Mouse (Mus musculus) limb, embryonic 15.5 days (tissue): ENCODE data around the gene Usp31. TPM values are rescaled to one million over a fixed set of nuclear protein-coding genes. Genes with fewer than 3 reads are reported as not detected.

ENCODE experiments used
- ATAC-seq: fragments of 200-750 bp; cut with Nextera tagmentation; 2 replicates; pipeline ENCODE4 v1.8.0; 2017; ENCODE audit warnings: low read depth, moderate TSS enrichment; ENCODE audit not compliant: insufficient number of reproducible peaks, low FRiP score, low TSS enrichment
- H3K27ac ChIP-seq: fragments of 300-500 bp; sonication (generic); 2 replicates; pipeline ENCODE4 v1.5.1; 2015; ENCODE audit warnings: moderate library complexity, mild to moderate bottlenecking, inconsistent platforms
- H3K27me3 ChIP-seq: fragments of 300-500 bp; sonication (generic); 2 replicates; pipeline ENCODE4 v1.6.1; 2015; ENCODE audit warnings: inconsistent platforms
- H3K36me3 ChIP-seq: fragments of 300-500 bp; sonication (generic); 2 replicates; pipeline ENCODE4 v1.6.1; 2015; ENCODE audit warnings: inconsistent platforms
- H3K4me1 ChIP-seq: fragments of 300-500 bp; sonication (generic); 2 replicates; pipeline ENCODE4 v1.6.1; 2015; ENCODE audit warnings: inconsistent platforms
- H3K4me2 ChIP-seq: fragments of 300-500 bp; sonication (generic); 2 replicates; pipeline ENCODE4 v1.6.1; 2015; ENCODE audit warnings: mild to moderate bottlenecking, inconsistent platforms
- H3K4me3 ChIP-seq: fragments of 300-500 bp; sonication (generic); 2 replicates; pipeline ENCODE4 v1.5.1; 2015; ENCODE audit warnings: mild to moderate bottlenecking, inconsistent platforms
- H3K9ac ChIP-seq: fragments of 300-500 bp; sonication (generic); 2 replicates; pipeline ENCODE4 v1.6.1; 2015; ENCODE audit warnings: inconsistent platforms
- H3K9me3 ChIP-seq: fragments of 300-500 bp; sonication (generic); 2 replicates; pipeline ENCODE4 v1.6.1; 2016; ENCODE audit warnings: inconsistent platforms
- WGBS: fragments of 180-500 bp; shearing (Covaris S2); methylation state at CpG from one replicate; pipeline ENCODE4 v1.1.7; 2015; 5-methylcytosine and 5-hydroxymethylcytosine counted together
- polyA plus RNA-seq: library from polyadenylated mRNA; unstranded; fragments of >200 nt; fragmentation: Nextera tagmentation; extraction: Ambion mirVana; gene quantifications from 2 replicates; pipeline ENCODE4 v1.2.1, GENCODE M21; 2015

The Usp31 gene
- polyA plus RNA-seq, 1 experiment from 2014 or later, result 2.4 TPM

DNA sequence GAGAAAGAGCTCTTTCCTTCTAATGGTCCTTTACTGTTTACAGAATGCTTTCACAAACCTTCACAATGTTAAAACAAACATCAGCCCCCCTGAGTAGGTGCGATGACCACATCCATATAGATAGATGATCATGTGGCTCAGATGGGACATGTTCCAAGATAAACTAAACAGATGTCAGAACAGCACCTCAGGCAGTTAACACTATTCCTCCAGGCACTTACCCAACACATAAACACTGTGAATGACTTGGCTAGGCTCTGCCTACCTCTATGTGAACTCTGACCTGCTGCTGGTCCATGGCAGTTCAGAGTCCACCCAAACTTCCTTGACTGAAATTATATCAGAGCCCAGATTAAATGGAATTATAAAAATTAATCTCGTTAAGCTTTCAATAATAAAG is 54.4 kb downstream of the Usp31 start:
- 85% methylated on average over 2 of the region's 2 CpGs for WGBS

DNA sequence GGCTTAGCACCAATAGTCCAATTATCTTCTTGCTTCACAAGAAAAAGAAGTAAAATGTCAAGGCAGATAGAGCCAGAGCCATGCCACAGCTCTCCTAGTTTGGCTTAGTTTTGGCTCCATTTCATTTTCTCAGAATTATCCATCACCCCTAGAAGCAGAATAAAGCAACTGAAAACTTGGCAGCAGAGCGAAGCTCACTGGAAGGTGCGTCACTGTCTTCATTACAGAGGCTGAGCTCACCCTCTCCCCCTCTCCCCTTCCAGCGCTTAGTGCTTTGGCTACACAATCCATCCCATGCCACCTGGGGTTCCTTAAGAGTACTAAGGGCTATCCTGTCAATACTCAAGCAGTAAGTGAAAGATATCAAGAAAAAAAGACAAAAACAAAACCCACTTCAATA is 56.3 kb downstream of the Usp31 start:
- no peak overlapping the region for H3K9ac ChIP-seq
- H3K27me3 ChIP-seq, result no peaks in the 10 kb centered on the region
- no peak overlapping the region for H3K4me3 ChIP-seq
- no peaks in the 10 kb centered on the region for H3K4me1 ChIP-seq
- H3K27ac ChIP-seq, result no peak overlapping the region
- no peak overlapping the region for H3K4me2 ChIP-seq
- no peak for ATAC-seq
- peaks cover 54% of the 10 kb centered on the region for H3K36me3 ChIP-seq
- no peaks in the 10 kb centered on the region for H3K9me3 ChIP-seq
- WGBS, result 92% methylated on average over 3 of the region's 3 CpGs

More for the DNA sequence above, 54.4 kb downstream of the Usp31 start:
- Histone ChIP-seq H3K4me1 (no peaks in the 10 kb centered on the region), H3K4me3 (no peak overlapping the region), H3K9me3 (no peaks in the 10 kb centered on the region), H3K9ac (no peak overlapping the region), H3K36me3 (peaks cover 62% of the 10 kb centered on the region), H3K27me3 (no peaks in the 10 kb centered on the region), H3K27ac (no peak overlapping the region), H3K4me2 (no peak overlapping the region)
- ATAC-seq, result no peak

DNA sequence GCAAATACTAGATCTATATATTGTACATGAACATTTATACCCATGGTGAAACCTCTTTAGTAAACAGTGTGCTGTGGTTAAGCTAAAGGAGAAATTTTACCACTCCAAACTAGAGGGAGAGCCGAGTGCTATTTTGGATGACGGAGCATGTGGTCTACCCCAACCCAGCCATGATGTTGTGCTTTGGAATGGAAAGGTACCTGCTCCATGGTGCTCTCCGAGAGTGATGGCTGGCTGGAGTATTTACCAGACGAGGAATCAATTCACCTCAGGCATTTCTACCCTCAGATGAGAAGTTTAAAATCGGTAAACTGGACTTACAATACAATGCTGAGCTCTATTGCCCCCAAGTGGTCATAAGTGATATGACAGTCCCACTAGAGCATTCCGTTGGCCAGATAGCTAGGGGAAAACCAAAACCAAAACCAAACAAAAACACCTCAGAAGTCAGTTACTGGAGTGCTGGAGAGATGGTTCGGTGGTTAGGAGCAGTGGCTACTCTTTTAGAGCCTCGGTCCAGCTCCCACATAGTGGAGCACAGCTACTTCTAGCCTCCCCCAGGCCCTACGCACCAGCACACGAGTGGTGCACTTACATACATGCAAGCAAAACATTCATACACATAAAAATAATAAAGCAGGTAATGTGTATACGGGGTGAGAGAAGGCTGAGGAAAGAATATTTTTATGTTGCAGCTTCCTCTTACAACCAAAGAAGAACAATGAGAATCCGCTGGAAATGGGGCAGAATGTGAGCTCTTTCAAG is 65.9 kb downstream of the Usp31 start:
- no peak for ATAC-seq
- peaks cover 12% of the 10 kb centered on the region; the same call in 1 of the 2 replicates for H3K36me3 ChIP-seq
- WGBS, result 54% methylated on average over 12 of the region's 12 CpGs
- H3K27me3 ChIP-seq, result no peaks in the 10 kb centered on the region
- H3K4me3 ChIP-seq, result no peak overlapping the region
- no peak overlapping the region for H3K4me2 ChIP-seq
- no peaks in the 10 kb centered on the region for H3K9me3 ChIP-seq
- H3K27ac ChIP-seq, result no peak overlapping the region
- H3K4me1 ChIP-seq, result no peaks in the 10 kb centered on the region
- H3K9ac ChIP-seq, result no peak overlapping the region

DNA sequence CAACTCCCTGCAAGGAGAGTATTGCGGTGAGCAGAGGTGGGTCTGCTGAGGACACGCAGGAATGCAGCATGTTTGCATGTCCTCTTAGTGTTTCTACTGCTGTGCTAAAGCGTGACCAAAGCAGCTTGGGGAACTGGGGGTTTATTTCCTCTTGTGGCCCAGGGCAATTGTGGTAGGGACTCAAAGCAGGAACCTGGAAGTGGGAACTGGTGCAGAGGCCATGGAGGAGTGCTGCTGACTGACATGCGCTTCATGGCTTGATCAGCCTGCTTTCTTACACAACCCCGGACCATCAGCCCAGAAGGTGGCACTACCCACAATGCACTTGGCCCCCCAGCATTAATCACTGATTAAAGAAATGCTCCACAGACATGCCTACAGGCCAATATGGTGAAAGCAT is 70.3 kb downstream of the Usp31 start:
- no peak for ATAC-seq
- no peak overlapping the region for H3K9ac ChIP-seq
- H3K36me3 ChIP-seq, result no peaks in the 10 kb centered on the region
- no peak overlapping the region for H3K4me3 ChIP-seq
- no peaks in the 10 kb centered on the region for H3K9me3 ChIP-seq
- H3K4me2 ChIP-seq, result no peak overlapping the region
- no peaks in the 10 kb centered on the region for H3K4me1 ChIP-seq
- WGBS, result 71% methylated on average over 5 of the region's 5 CpGs
- no peaks in the 10 kb centered on the region for H3K27me3 ChIP-seq
- H3K27ac ChIP-seq, result no peak overlapping the region

DNA sequence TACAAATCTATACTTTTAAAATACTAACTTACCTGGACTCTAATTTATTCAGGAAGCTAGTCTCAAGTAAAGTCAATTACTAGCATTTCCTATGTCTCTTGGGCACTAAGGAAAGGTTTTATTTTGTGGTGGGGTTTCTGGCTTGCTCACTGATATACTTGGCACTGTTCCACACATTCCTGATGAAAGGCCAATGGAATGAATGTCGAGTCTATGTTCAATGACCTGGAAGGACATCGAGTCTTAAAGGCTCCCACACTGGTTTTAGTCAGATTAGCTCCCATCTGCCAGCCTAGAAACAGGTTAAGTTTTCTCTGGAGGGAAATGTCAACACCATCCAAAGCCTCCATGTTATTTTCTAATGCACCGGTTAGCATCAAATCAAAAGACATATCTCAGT is 72.8 kb downstream of the Usp31 start:
- WGBS, result 50% methylated on average over 3 of the region's 3 CpGs
- ATAC-seq, result no peak
- H3K4me3 ChIP-seq, result no peak overlapping the region
- H3K4me2 ChIP-seq, result no peak overlapping the region
- H3K27ac ChIP-seq, result no peak overlapping the region
- H3K9me3 ChIP-seq, result no peaks in the 10 kb centered on the region
- no peaks in the 10 kb centered on the region for H3K36me3 ChIP-seq
- H3K27me3 ChIP-seq, result no peaks in the 10 kb centered on the region
- H3K4me1 ChIP-seq, result no peaks in the 10 kb centered on the region
- no peak overlapping the region for H3K9ac ChIP-seq

DNA sequence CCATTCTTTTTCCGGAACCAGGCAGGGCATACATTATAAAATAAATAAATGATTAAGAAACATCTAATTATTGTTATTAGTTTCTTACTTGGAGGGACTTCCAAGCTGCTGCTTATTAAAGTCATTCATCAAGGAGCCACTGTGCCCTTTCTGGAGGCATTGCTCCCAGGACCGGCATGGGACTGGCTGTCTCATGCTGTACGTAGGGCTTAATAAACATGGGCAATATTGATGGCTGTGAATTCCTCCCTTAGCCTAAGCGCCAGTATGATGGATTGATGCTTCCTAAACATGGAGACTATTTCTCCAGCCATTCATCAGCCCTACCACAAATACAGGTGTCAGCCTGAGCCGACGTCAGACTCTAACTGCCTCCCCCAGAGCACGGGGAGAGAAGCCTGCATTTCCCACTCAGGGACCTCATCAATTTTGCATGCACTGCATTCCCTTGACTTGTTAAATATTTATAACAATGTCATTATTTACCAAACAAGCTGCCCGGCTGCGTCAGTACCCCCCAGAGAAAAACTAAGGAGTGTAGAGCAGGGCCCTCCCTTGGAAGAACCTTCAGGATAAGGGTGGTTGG is 84.1 kb downstream of the Usp31 start:
- no peak for ATAC-seq
- Histone ChIP-seq H3K4me3 (no peak overlapping the region), H3K27ac (no peak overlapping the region), H3K36me3 (no peaks in the 10 kb centered on the region), H3K4me2 (no peak overlapping the region), H3K4me1 (no peaks in the 10 kb centered on the region), H3K9me3 (no peaks in the 10 kb centered on the region), H3K27me3 (no peaks in the 10 kb centered on the region), H3K9ac (no peak overlapping the region)
- WGBS, result 56% methylated on average over 9 of the region's 9 CpGs

DNA sequence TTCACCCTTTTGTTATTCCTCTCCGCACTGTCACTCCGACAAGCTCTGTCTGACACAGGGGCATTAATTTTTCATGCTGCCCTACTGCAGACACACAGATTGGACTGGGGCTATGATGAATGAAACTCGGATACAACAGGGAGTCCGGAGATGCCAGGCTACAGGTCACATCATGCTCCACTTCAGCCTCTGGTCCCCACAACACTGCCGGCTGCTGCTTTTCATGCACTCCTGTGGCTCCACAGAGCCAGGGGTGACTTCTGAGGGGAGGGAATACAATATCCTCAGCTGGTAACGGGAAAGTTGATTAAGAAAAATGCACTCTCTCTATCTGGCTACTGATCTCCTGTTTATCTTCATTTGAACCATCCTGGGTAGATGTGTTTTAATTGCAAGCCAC is 84.6 kb downstream of the Usp31 start:
- no peak overlapping the region for H3K9ac ChIP-seq
- WGBS, result 68% methylated on average over 6 of the region's 6 CpGs
- ATAC-seq, result no peak

DNA sequence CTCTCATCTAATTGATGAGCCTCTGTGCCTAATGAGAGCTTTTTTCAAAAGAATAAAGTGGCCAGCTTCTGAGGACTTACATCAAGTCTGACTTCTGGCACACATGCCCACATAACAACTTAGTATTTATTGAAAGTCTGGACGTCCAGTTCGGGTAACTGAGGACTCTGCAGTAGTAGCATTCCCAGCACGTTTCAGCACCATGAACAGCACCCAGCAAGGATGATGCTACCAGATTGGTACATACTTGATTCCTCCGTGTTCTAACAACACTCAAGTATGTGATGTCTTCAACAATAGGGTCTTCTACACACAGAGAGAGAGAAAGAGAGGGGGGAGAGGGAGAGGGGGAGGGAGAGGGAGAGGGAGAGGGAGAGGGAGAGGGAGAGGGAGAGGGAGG is 105.4 kb downstream of the Usp31 start:
- Histone ChIP-seq H3K9me3 (no peaks in the 10 kb centered on the region), H3K36me3 (no peaks in the 10 kb centered on the region), H3K27ac (no peak overlapping the region), H3K9ac (no peak overlapping the region), H3K4me1 (no peaks in the 10 kb centered on the region), H3K4me2 (no peak overlapping the region), H3K4me3 (no peak overlapping the region), H3K27me3 (no peaks in the 10 kb centered on the region)
- ATAC-seq, result no peak
- WGBS, result 27% methylated on average over 4 of the region's 4 CpGs

More for the DNA sequence above, 84.6 kb downstream of the Usp31 start:
- H3K27me3 ChIP-seq, result no peaks in the 10 kb centered on the region
- H3K4me2 ChIP-seq, result no peak overlapping the region
- no peak overlapping the region for H3K27ac ChIP-seq
- no peak overlapping the region for H3K4me3 ChIP-seq
- no peaks in the 10 kb centered on the region for H3K36me3 ChIP-seq
- no peaks in the 10 kb centered on the region for H3K9me3 ChIP-seq
- no peaks in the 10 kb centered on the region for H3K4me1 ChIP-seq

DNA sequence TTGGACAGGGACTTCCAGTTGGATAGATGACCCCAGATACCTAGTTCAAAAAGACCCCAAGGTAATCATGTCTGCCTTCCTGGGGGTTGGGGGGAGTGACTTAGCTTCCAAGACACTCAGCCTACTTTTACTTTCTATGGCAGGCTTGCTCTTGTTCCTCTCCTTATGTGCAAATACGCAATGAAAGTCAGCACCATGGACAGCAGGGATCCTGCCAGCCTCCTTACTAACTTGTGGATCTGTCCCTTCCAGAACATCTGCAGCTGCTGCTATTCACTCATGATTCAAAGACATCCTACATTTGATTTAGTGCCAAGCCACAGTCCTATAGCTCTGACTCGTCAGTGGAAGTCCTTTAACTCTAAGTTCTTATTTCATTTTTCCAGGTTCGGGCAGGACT is 110.7 kb downstream of the Usp31 start:
- H3K27me3 ChIP-seq, result no peaks in the 10 kb centered on the region
- whole genome bisulfite sequencing, result 47% methylated on average over 3 of the region's 3 CpGs
- H3K27ac ChIP-seq, result no peak overlapping the region
- no peaks in the 10 kb centered on the region for H3K36me3 ChIP-seq
- no peaks in the 10 kb centered on the region for H3K4me1 ChIP-seq
- H3K9me3 ChIP-seq, result no peaks in the 10 kb centered on the region
- no peak overlapping the region for H3K9ac ChIP-seq
- ATAC-seq, result no peak
- no peak overlapping the region for H3K4me2 ChIP-seq
- no peak overlapping the region for H3K4me3 ChIP-seq

DNA sequence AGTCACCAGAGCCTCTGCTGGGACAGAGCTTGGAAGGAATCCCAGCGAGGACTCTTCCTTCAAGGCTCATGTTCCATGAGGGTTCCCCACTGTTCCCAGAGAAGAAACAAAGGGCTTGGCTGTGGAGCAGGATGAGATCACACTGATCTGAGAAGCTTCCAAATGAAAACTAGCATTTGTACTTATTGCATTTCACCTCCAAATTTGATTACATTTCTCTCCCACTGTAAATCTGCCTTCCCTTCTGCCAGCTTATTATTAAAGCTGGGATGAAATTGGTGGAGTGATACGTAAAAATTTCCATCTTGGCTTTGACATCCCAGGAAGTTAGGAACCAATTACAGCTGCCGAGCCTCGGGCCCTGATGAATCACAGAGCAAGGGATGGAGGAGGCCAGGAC is 111.6 kb downstream of the Usp31 start:
- H3K27ac ChIP-seq, result no peak overlapping the region
- H3K9me3 ChIP-seq, result no peaks in the 10 kb centered on the region
- H3K4me3 ChIP-seq, result no peak overlapping the region
- no peak overlapping the region for H3K4me2 ChIP-seq
- no peak overlapping the region for H3K9ac ChIP-seq
- no peak for ATAC-seq
- no peaks in the 10 kb centered on the region for H3K27me3 ChIP-seq
- no peaks in the 10 kb centered on the region for H3K4me1 ChIP-seq
- WGBS, result 68% methylated on average over 4 of the region's 4 CpGs
- H3K36me3 ChIP-seq, result no peaks in the 10 kb centered on the region

DNA sequence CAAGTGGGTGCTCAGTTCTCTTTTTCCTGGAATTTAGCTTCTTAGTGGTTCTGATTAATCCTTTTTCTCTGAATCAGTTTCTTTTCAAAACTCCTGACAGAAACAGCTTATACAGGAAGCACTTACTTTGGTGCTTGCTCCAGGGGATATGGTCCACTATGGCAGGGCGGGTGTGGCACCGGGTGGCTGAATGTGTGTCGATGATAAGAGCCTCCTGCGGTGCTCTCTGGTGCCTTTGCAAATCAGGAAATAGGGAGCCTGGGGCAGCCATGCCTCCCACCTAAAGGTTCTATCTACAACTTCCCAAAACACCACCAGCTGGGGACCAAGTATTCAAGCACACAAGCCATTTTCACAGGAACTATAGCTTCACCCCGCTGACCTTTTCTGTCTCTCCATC is 112.0 kb downstream of the Usp31 start:
- no peak for ATAC-seq
- Histone ChIP-seq H3K27me3 (no peaks in the 10 kb centered on the region), H3K9ac (no peak overlapping the region), H3K4me1 (no peaks in the 10 kb centered on the region), H3K4me2 (no peak overlapping the region), H3K9me3 (no peaks in the 10 kb centered on the region), H3K4me3 (no peak overlapping the region), H3K36me3 (no peaks in the 10 kb centered on the region), H3K27ac (no peak overlapping the region)
- 80% methylated on average over 5 of the region's 5 CpGs for WGBS

DNA sequence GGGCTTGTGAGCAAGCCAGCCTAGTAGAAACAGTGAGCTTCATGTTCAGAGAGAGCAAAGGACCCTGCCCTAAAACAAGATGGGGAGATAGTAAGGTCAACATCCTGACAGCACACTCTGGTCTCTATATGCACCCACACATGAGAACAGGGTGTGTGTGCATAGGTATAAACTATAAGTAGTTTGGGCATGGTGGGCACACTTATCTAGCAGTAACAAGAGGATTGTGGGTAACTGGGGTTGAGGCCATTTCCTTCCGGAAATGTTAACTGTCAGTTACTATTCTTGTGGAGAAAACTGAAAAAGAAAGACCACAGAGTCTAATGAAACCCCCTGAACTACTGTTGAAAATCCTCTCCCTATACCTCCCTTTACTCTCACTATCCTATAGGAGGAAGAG is 112.4 kb downstream of the Usp31 start:
- 81% methylated on average over 1 of the region's 1 CpGs for WGBS
- Histone ChIP-seq H3K36me3 (no peaks in the 10 kb centered on the region), H3K4me1 (no peaks in the 10 kb centered on the region), H3K4me2 (no peak overlapping the region), H3K9ac (no peak overlapping the region), H3K9me3 (no peaks in the 10 kb centered on the region), H3K27me3 (no peaks in the 10 kb centered on the region), H3K4me3 (no peak overlapping the region), H3K27ac (no peak overlapping the region)
- no peak for ATAC-seq
